Mouse (Mus musculus): Measurements from ENCODE around the gene Napepld. TPM values are rescaled to one million over a fixed set of nuclear protein-coding genes. Genes with fewer than 3 reads are reported as not detected.

The Napepld gene
- polyA plus RNA-seq, 1 experiment from 2014 or later, result 6.3 TPM

Other genes starting within 250 kb of the Napepld start
- 24.0 and 26.9 TPM in 2 replicates for gene Lrrc17, start 157.8 kb downstream of the Napepld start, polyA plus RNA-seq (2015; fragmentation: Nextera tagmentation; extraction: Ambion mirVana)
- 0.27 and 0.30 TPM in 2 replicates for gene Fbxl13, start 55.8 kb downstream of the Napepld start, polyA plus RNA-seq (2015; fragmentation: Nextera tagmentation; extraction: Ambion mirVana)
- gene Armc10, start 55.6 kb downstream of the Napepld start, polyA plus RNA-seq (2015; fragmentation: Nextera tagmentation; extraction: Ambion mirVana), result 19.2 and 20.0 TPM in 2 replicates
- gene Pmpcb, start 35.7 kb upstream of the Napepld start, polyA plus RNA-seq (2015; fragmentation: Nextera tagmentation; extraction: Ambion mirVana), result 154 and 168 TPM in 2 replicates
- 41.5 and 47.5 TPM in 2 replicates for gene Dnajc2, start 83.9 kb upstream of the Napepld start, polyA plus RNA-seq (2015; fragmentation: Nextera tagmentation; extraction: Ambion mirVana)
- 138 and 139 TPM in 2 replicates for gene Psmc2, start 83.9 kb upstream of the Napepld start, polyA plus RNA-seq (2015; fragmentation: Nextera tagmentation; extraction: Ambion mirVana)
- gene Slc26a5, start 164.2 kb upstream of the Napepld start, polyA plus RNA-seq (2015; fragmentation: Nextera tagmentation; extraction: Ambion mirVana), result not detected in 2 replicates